Mouse (Mus musculus) lung, postnatal 0 days (tissue): ENCODE measurements around the gene Med28. TPM values are rescaled to one million over a fixed set of nuclear protein-coding genes. Genes with fewer than 3 reads are reported as not detected.

Experiments
- ATAC-seq: fragments of 200-750 bp; cut with Nextera tagmentation; 2 replicates; pipeline ENCODE4 v1.8.0; 2017; ENCODE audit warnings: moderate library complexity
- DNase-seq: peaks from one replicate; pipeline ENCODE4 v3.0.0-alpha.2; 2016; ENCODE audit warnings: low spot score
- H3K27ac ChIP-seq: fragments of 300-500 bp; sonication (generic); 2 replicates; pipeline ENCODE4 v1.5.1; 2014; ENCODE audit warnings: antibody characterized with exemption, mild to moderate bottlenecking, low read length, mixed read lengths
- H3K27me3 ChIP-seq: fragments of 300-500 bp; sonication (generic); replicated peaks from 2 replicates; pipeline ENCODE4 v1.6.1; 2014; ENCODE audit warnings: low read length, mixed read lengths; ENCODE audit not compliant: insufficient read depth
- H3K36me3 ChIP-seq: fragments of 300-500 bp; sonication (generic); 2 replicates; pipeline ENCODE4 v1.6.1; 2014; ENCODE audit warnings: low read length, mixed read lengths; ENCODE audit not compliant: insufficient read depth
- H3K4me1 ChIP-seq: fragments of 300-500 bp; sonication (generic); 2 replicates; pipeline ENCODE4 v1.6.1; 2014; ENCODE audit warnings: antibody characterized with exemption, low read depth, low read length, mixed read lengths; ENCODE audit not compliant: insufficient read depth
- H3K4me2 ChIP-seq: fragments of 300-500 bp; sonication (generic); replicated peaks from 2 replicates; pipeline ENCODE4 v1.6.1; 2014; ENCODE audit warnings: low read depth, mild to moderate bottlenecking, low read length, moderate library complexity, mixed read lengths
- H3K4me3 ChIP-seq: fragments of 300-500 bp; sonication (generic); 2 replicates; pipeline ENCODE4 v1.5.1; 2014; ENCODE audit warnings: low read depth, low read length
- H3K9ac ChIP-seq: fragments of 300-500 bp; sonication (generic); replicated peaks from 2 replicates; pipeline ENCODE4 v1.6.1; 2014; ENCODE audit warnings: low read depth, mild to moderate bottlenecking
- H3K9me3 ChIP-seq: fragments of 300-500 bp; sonication (generic); 2 replicates; pipeline ENCODE4 v1.6.1; 2016; ENCODE audit warnings: low read length, mixed read lengths
- CTCF ChIP-seq: IDR thresholded peaks from 2 replicates; pipeline ENCODE4 v1.5.1; 2016; ENCODE audit warnings: antibody characterized with exemption, mild to moderate bottlenecking
- EP300 ChIP-seq: IDR thresholded peaks from 2 replicates; pipeline ENCODE4 v1.6.1; 2016; ENCODE audit warnings: antibody characterized with exemption, mild to moderate bottlenecking, control low read depth
- WGBS: fragments of 180-500 bp; shearing (Covaris S2); extraction: QIAGEN DNeasy Blood & Tissue Kit; methylation state at CpG from one replicate; pipeline ENCODE4 v1.1.7; 2014; 5-methylcytosine and 5-hydroxymethylcytosine counted together
- polyA plus RNA-seq: library from polyadenylated mRNA; unstranded; fragments of >200 nt; fragmentation: Nextera tagmentation; extraction: Ambion mirVana; gene quantifications from 2 replicates; pipeline ENCODE4 v1.2.1, GENCODE M21; 2015

Med28 gene
- polyA plus RNA-seq, 1 experiment from 2014 or later = 182 TPM

GRCm38 (mm10) chr5:45493191-45494092, 26.6 kb upstream of the Med28 start, which contains the start of gene Lap3:
Lap3 (plus strand) TSS chr5:45493374.
- Histone ChIP-seq H3K9ac (peak within 1 kb of the TSS; percentile 67), H3K27me3 (no peaks in the 10 kb centered on the region), H3K4me1 (peaks cover 4% of the 10 kb centered on the region; the same call in 1 of the 2 replicates), H3K4me2 (peak within 1 kb of the TSS; percentile 85), H3K4me3 (peak within 1 kb of the TSS; percentile 62), H3K27ac (peak within 1 kb of the TSS; percentile 67), H3K9me3 (no peaks in the 10 kb centered on the region), H3K36me3 (peaks cover 7% of the 10 kb centered on the region; the same call in 1 of the 2 replicates)
- DNase-seq = peak; percentile 98
- TF ChIP-seq CTCF (peak; percentile 62), EP300 (no peak)
- under 1% methylated on average over 73 of the region's 78 CpGs for WGBS
- ATAC-seq = peak; percentile 97

GRCm38 (mm10) chr5:45494093-45494755, 25.8 kb upstream of the Med28 start:
- peak; percentile 26 for DNase-seq
- Histone ChIP-seq H3K27ac (peak overlapping the region; percentile 67), H3K27me3 (no peaks in the 10 kb centered on the region), H3K4me3 (peak overlapping the region; percentile 62), H3K36me3 (peaks cover 12% of the 10 kb centered on the region; the same call in 1 of the 2 replicates), H3K9me3 (no peaks in the 10 kb centered on the region), H3K9ac (peak overlapping the region; percentile 67), H3K4me2 (peak overlapping the region; percentile 85), H3K4me1 (peaks cover 4% of the 10 kb centered on the region; the same call in 1 of the 2 replicates)
- TF ChIP-seq EP300 (no peak), CTCF (no peak)
- no peak for ATAC-seq
- WGBS = 45% methylated on average over 9 of the region's 9 CpGs

GRCm38 (mm10) chr5:45495429-45495975, 24.5 kb upstream of the Med28 start:
- no peak overlapping the region for H3K4me3 ChIP-seq
- no peaks in the 10 kb centered on the region for H3K9me3 ChIP-seq
- 52% methylated on average over 3 of the region's 3 CpGs for WGBS
- H3K4me2 ChIP-seq = peak overlapping the region; percentile 18; the same call in 1 of the 2 replicates
- no peak overlapping the region for H3K9ac ChIP-seq
- DNase-seq = peak; percentile 78
- peak overlapping the region; percentile 26; the same call in 1 of the 2 replicates for H3K27ac ChIP-seq
- H3K36me3 ChIP-seq = peaks cover 20% of the 10 kb centered on the region; the same call in 1 of the 2 replicates
- no peaks in the 10 kb centered on the region for H3K27me3 ChIP-seq
- ATAC-seq = peak; percentile 9
- TF ChIP-seq EP300 = peak; percentile 57; the same call in 1 of the 2 replicates
- no peak for TF ChIP-seq CTCF
- H3K4me1 ChIP-seq = peaks cover 4% of the 10 kb centered on the region; the same call in 1 of the 2 replicates

GRCm38 (mm10) chr5:45496042-45496441, 24.0 kb upstream of the Med28 start:
- Histone ChIP-seq H3K27ac (peak overlapping the region; percentile 26; the same call in 1 of the 2 replicates), H3K4me1 (peaks cover 4% of the 10 kb centered on the region; the same call in 1 of the 2 replicates), H3K4me3 (no peak overlapping the region), H3K9ac (no peak overlapping the region), H3K9me3 (no peaks in the 10 kb centered on the region), H3K4me2 (no peak overlapping the region), H3K36me3 (peaks cover 25% of the 10 kb centered on the region; the same call in 1 of the 2 replicates), H3K27me3 (no peaks in the 10 kb centered on the region)
- ATAC-seq (no peak), DNase-seq (no peak)
- TF ChIP-seq CTCF (no peak), EP300 (no peak)

- 80% methylated on average over 4 of the region's 4 CpGs for WGBS
- Histone ChIP-seq H3K9ac (no peak overlapping the region), H3K4me1 (peaks cover 4% of the 10 kb centered on the region; the same call in 1 of the 2 replicates), H3K4me3 (no peak overlapping the region), H3K27me3 (no peaks in the 10 kb centered on the region), H3K4me2 (no peak overlapping the region), H3K36me3 (peaks cover 25% of the 10 kb centered on the region; the same call in 1 of the 2 replicates), H3K9me3 (no peaks in the 10 kb centered on the region), H3K27ac (no peak overlapping the region)
- no peak for DNase-seq
- TF ChIP-seq EP300 = no peak
- TF ChIP-seq CTCF = no peak
- no peak for ATAC-seq
These were observed 23.6 kb upstream of the Med28 start for GRCm38 (mm10) chr5:45496479-45496878.
